Mouse (Mus musculus) midbrain, embryonic 10.5 days (tissue): ENCODE measurements around the gene Nrsn1. TPM values are rescaled to one million over a fixed set of nuclear protein-coding genes. Genes with fewer than 3 reads are reported as not detected.
"Not testable (repeated sequence)": the region's sequence is repeated elsewhere in the genome, so short reads cannot be mapped to it uniquely, and the experiment has no call there.

Experiments used
- DNase-seq: peaks from one replicate; pipeline ENCODE4 v3.0.0-alpha.2; 2017; ENCODE audit warnings: low spot score
- H3K27ac ChIP-seq: fragments of 300-500 bp; sonication (generic); replicated peaks from 2 replicates; pipeline ENCODE4 v1.5.1; 2016; ENCODE audit warnings: mild to moderate bottlenecking
- H3K27me3 ChIP-seq: fragments of 300-500 bp; sonication (generic); 2 replicates; pipeline ENCODE4 v1.6.1; 2016; ENCODE audit warnings: low read depth, mild to moderate bottlenecking; ENCODE audit not compliant: poor library complexity, severe bottlenecking
- H3K36me3 ChIP-seq: fragments of 300-500 bp; sonication (generic); 2 replicates; pipeline ENCODE4 v1.6.1; 2016; ENCODE audit warnings: mild to moderate bottlenecking, moderate library complexity
- H3K4me1 ChIP-seq: fragments of 300-500 bp; sonication (generic); 2 replicates; pipeline ENCODE4 v1.6.1; 2016
- H3K4me3 ChIP-seq: fragments of 300-500 bp; sonication (generic); 2 replicates; pipeline ENCODE4 v1.5.1; 2016; ENCODE audit warnings: mild to moderate bottlenecking, moderate library complexity
- H3K9me3 ChIP-seq: fragments of 300-500 bp; sonication (generic); replicated peaks from 2 replicates; pipeline ENCODE4 v1.6.1; 2016; ENCODE audit warnings: mild to moderate bottlenecking
- WGBS: fragments of 180-500 bp; shearing (Covaris S2); methylation state at CpG from one replicate; pipeline ENCODE4 v1.1.7; 2016; 5-methylcytosine and 5-hydroxymethylcytosine counted together
- polyA plus RNA-seq: library from polyadenylated mRNA; unstranded; fragments of >200 nt; fragmentation: Nextera tagmentation; extraction: Ambion mirVana; gene quantifications from 2 replicates; pipeline ENCODE4 v1.2.1, GENCODE M21; 2016

Gene Nrsn1
- 11.7 and 12.4 TPM in 2 replicates for polyA plus RNA-seq

DNA sequence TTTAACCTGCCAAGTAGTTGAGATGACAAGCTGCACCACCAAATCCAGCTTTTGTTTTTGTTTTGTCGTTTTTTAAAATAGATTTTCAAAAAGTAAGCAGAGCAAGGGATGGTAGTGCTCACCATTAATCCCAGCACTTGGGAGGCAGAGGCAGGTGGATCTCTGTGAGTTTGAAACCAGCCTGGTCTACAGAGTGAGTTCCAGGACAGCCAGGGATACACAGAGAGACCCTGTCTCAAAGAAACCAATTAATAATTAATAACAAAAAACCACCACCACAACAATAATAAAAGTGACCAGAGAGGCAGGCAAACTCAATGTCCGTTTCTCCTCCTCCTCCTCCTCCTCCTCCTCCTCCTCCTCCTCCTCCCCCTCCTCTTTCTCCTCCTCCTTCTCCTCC, at the start of gene Nrsn1:
Gene Nrsn1, minus strand, starts transcription at position 101 of the 400 bp plus-strand sequence.
- H3K27ac ChIP-seq: peak within 1 kb of the TSS; percentile 75
- 66% methylated on average over 2 of the region's 2 CpGs for WGBS
- not testable (repeated sequence) for H3K9me3 ChIP-seq, H3K27me3 ChIP-seq, DNase-seq, H3K36me3 ChIP-seq
- H3K4me3 ChIP-seq: peak within 1 kb of the TSS; percentile 56
- H3K4me1 ChIP-seq: peaks cover 14% of the 10 kb centered on the region

DNA sequence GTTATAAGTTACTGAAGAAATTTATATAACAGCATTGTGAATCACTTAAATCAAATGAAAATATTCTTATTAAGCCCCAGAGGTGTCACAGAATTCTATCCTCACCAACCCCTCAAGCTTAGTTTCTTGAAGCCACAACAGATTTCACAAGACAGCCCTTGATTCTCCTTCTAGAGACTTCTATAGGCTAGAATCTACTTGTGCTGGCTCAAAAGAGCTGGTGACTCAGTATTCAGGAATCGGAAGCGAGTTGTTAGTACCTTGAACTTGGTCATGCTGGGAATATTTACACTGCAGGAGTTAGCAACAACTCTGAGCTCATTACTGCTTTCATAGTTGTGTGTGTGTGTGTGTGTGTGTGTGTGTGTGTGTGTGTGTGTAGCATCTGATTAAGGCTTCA, 41.8 kb upstream of the Nrsn1 start:
- Histone ChIP-seq H3K4me3 (no peak overlapping the region), H3K4me1 (no peaks in the 10 kb centered on the region), H3K27me3 (no peaks in the 10 kb centered on the region), H3K27ac (no peak overlapping the region), H3K36me3 (no peaks in the 10 kb centered on the region), H3K9me3 (no peaks in the 10 kb centered on the region)
- DNase-seq: no peak
- 93% methylated on average over 2 of the region's 2 CpGs for WGBS

DNA sequence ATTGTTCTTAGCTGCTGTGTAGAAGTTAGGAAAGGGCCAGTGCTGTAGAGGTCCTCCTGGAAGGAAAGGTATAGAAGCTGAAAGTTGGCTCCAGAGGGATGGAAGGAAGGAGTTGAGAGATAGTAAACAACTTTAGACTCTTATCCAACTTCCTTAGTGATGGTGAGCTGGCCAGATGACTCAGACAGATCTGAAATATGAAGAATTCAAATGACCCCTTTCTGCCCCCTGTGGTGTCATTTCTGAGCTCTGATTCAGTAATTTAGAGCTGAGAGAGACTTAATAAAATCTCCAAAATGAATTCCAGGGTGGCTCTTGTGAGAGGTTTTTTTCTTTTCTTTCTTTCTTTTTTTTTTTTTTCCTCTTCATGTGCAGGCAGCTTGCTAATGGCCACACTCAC, 39.8 kb upstream of the Nrsn1 start:
- H3K4me1 ChIP-seq: no peaks in the 10 kb centered on the region
- no peak overlapping the region for H3K4me3 ChIP-seq
- no peaks in the 10 kb centered on the region for H3K9me3 ChIP-seq
- H3K36me3 ChIP-seq: no peaks in the 10 kb centered on the region
- no peak overlapping the region for H3K27ac ChIP-seq
- DNase-seq: no peak
- no peaks in the 10 kb centered on the region for H3K27me3 ChIP-seq

DNA sequence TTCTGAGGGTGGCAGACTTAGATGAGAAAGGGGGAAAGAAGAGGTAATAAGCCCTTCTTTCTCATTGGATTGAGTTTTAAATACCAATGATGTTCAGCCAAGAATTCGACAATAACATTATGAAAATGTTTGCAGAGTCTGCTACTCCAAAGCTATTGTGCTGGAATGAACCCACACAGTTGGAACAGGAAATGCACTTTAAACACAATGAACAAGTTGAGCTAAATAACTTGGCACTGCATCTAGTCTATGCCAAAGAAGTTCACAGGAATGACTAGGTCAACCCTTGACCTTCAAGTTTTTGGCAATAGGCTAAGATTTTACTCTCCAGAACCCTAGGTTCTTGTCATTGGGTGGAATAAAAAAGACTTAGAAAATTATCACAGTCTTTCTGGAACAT, 18.4 kb upstream of the Nrsn1 start:
- no peaks in the 10 kb centered on the region for H3K4me1 ChIP-seq
- no peaks in the 10 kb centered on the region for H3K27me3 ChIP-seq
- H3K9me3 ChIP-seq: no peaks in the 10 kb centered on the region
- no peaks in the 10 kb centered on the region for H3K36me3 ChIP-seq
- DNase-seq: no peak
- 81% methylated on average over 1 of the region's 1 CpGs for WGBS
- H3K4me3 ChIP-seq: no peak overlapping the region
- no peak overlapping the region for H3K27ac ChIP-seq

DNA sequence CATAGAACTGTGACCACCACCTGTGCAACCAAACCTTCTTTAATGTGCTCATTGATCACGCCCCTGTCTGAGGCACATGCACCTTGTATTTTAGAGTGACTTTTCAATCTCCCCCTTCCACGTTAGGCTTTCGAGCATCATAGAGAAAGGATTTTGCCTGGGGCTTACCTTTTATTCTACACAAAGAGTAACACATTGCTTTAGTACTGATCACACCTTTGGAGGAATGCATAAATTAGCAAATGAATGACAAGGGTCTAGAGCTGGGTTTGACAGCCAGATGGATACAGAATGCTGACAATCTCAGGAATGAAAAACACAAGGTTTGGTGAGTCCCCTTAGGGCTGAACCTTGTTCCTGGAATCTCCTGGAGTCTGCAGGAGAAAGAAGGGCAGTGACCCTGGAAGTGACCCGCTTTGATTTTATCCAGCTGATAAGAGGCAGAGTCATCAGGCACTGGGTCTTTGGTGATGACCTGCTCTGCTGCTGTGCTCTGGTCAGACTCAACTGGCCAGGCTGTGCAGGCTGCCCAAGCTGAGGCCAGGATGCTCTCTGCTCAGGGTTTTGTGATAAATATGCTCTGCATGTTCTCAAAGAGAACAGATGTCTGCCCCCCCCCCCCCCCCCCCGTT, 4.7 kb upstream of the Nrsn1 start:
- no peak overlapping the region for H3K27ac ChIP-seq
- no peak for DNase-seq
- H3K27me3 ChIP-seq: no peaks in the 10 kb centered on the region
- 57% methylated on average over 5 of the region's 5 CpGs for WGBS
- no peak overlapping the region for H3K4me3 ChIP-seq
- no peaks in the 10 kb centered on the region for H3K9me3 ChIP-seq
- H3K4me1 ChIP-seq: peaks cover 2% of the 10 kb centered on the region
- H3K36me3 ChIP-seq: no peaks in the 10 kb centered on the region

DNA sequence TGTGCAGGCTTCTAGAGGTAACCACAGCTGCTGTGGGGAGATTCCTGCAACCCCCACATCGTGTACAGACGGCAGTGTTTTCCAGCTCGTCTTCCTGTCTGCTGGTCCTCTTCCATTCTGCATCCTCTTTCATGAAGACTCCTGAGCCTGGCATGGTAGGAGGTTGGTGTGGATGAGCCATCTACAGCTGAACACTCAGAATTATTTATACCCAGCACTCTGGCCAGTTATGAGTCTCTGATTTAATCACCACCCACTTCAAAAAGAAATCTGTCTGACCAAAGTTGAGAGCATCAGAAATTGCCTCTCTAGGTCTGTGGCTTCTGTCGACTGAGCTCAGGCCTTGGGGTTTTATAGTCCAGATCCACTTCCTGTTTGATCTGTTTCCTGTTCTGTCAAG, 1.9 kb upstream of the Nrsn1 start:
- WGBS: 78% methylated on average over 4 of the region's 4 CpGs
- Histone ChIP-seq H3K27me3 (no peaks in the 10 kb centered on the region), H3K27ac (no peak overlapping the region), H3K9me3 (no peaks in the 10 kb centered on the region), H3K4me3 (no peak overlapping the region), H3K36me3 (no peaks in the 10 kb centered on the region), H3K4me1 (peaks cover 14% of the 10 kb centered on the region)
- DNase-seq: no peak

DNA sequence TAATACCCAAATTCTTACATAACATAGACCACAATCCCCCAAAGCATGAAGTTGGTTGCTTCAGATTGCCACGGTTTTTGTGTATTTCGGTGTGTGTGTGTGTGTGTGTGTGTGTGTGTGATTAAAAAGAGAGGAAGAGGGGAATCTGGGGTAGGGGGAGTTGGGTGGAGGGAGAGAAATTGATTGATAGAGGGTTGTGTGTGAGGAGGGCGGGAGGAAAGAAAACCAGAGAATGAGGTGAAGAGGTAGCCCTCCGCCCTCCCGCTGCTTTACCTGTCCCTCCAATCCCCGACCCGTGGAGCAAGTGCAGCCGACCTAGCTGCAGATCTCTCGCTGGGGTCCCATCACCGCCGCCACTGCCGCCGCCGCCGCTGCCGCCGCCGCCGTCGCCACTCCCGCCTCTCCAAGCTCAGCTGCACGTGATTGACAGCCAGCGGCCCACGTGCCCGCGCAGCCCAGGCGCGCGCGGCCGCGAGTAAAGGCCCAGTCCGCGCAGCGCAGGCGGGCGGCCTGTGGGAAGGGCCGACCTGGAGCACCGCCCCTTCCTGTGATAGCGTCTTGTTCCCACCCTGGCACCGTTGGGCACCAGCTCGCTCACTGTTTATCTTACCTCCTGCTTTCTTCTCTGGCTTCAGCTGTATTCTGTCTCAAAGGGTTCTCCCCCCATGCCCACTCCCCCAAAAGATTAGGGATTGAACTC, 583 bp downstream of the Nrsn1 start:
- Histone ChIP-seq H3K27me3 (no peaks in the 10 kb centered on the region), H3K9me3 (no peaks in the 10 kb centered on the region), H3K27ac (peak overlapping the region; percentile 75), H3K4me3 (peak overlapping the region; percentile 56), H3K36me3 (no peaks in the 10 kb centered on the region), H3K4me1 (peaks cover 14% of the 10 kb centered on the region)
- 3% methylated on average over 42 of the region's 42 CpGs for WGBS
- peak; percentile 85 for DNase-seq

DNA sequence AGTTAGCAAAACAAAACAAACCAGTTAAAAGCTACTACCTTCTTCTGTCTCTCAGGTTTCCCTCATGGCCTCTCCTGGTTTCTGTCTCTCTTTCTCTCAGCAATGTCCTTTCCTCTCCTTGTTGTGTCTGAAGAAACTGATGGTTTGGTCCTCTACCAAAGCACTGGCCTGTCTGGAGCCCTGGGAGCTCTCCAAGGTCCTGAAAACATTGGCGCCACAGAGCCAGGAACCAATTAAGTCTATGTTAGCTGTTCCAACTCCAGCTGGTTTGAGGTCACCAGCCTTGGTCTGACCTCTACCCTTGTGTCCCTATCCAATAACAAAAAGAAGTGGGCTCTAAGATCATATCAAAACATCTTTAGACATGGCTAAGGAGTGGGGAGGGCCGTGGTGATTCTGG, 1.3 kb downstream of the Nrsn1 start:
- H3K4me1 ChIP-seq: peaks cover 14% of the 10 kb centered on the region
- WGBS: 16% methylated on average over 2 of the region's 2 CpGs
- no peaks in the 10 kb centered on the region for H3K36me3 ChIP-seq
- no peaks in the 10 kb centered on the region for H3K9me3 ChIP-seq
- H3K27me3 ChIP-seq: no peaks in the 10 kb centered on the region
- DNase-seq: peak; percentile 78
- H3K4me3 ChIP-seq: peak overlapping the region; percentile 56
- no peak overlapping the region for H3K27ac ChIP-seq

DNA sequence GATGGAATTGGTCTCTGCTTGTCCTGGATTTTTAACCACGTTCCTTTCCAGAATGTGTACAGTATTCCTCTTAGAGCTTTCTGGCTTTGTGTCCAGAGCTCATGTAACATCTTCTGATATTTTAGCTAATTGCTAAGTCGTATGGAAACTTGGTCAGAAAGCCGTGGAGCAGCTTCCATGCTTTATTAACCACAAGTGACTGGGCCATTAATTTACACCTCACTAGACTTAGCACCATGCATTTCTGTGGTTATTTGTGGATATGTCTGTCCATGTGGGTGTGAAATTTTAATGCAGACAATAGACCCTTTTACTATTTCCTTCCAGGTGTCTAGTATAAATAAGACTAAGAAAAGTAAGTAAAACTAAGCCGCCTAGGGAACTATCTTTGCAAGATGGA, 7.6 kb downstream of the Nrsn1 start:
- H3K27me3 ChIP-seq: no peaks in the 10 kb centered on the region
- H3K36me3 ChIP-seq: no peaks in the 10 kb centered on the region
- H3K27ac ChIP-seq: no peak overlapping the region
- 84% methylated on average over 4 of the region's 4 CpGs for WGBS
- no peak overlapping the region for H3K4me3 ChIP-seq
- DNase-seq: no peak
- H3K9me3 ChIP-seq: no peaks in the 10 kb centered on the region
- H3K4me1 ChIP-seq: no peaks in the 10 kb centered on the region

DNA sequence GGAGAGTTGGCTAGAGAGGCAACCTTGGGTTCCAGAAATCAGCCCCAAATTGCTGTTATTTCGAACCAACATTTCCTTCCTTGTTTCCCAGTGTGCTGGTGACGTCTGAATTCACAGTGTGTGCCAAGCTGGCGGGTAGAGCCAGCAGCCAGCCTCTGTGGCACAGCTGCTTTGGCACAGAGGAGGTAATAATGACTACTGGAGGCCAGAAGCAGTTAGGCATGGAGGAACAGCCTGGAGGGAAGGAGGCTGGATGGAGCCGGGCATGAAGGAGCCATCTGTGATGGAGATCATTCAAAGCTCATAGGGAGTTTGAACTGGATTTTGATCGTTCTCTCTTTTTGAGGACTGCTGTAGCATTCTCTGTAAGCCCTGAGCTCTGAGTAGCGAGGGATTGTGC, 12.7 kb downstream of the Nrsn1 start:
- no peaks in the 10 kb centered on the region for H3K4me1 ChIP-seq
- H3K9me3 ChIP-seq: no peaks in the 10 kb centered on the region
- no peaks in the 10 kb centered on the region for H3K36me3 ChIP-seq
- DNase-seq: no peak
- no peak overlapping the region for H3K27ac ChIP-seq
- H3K4me3 ChIP-seq: no peak overlapping the region
- WGBS: 88% methylated on average over 6 of the region's 6 CpGs
- H3K27me3 ChIP-seq: no peaks in the 10 kb centered on the region

DNA sequence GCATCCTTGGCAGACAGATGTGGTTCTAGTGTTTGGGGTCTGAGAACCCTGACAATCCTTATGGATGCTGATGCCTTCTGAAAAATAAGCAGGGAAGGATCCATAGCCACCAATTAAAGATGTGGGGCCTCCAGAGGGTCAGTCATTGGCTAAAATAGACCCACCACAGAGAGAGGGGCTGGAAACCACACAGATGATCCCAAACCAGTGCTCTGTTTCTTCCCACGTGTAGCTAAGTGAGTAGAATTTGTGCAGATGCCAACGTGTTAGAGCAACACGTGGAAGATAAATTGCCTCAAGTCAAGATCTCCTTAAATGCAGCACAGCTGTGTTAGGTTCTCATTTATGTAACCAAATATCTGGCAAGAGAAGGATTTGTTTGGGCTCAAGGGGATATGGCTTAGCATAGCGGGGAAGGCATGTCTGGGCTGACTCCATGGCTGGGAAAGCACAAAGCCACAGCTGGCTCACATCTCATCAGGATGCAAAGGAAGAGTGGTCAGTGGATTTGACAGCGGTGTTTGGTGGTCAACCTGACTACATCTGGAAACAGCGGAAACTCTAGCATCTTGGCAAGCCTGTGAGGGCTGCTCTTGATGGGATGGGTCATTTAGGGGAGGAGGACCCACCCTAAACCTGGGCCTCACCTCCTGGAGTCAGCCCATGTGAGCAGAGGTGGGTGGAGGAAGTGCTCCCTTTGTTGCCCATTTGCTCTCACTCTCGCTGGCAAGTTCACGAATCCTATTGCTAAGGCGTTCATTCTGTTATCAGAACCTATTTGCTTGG, 15.6 kb downstream of the Nrsn1 start:
- Histone ChIP-seq H3K9me3 (no peaks in the 10 kb centered on the region), H3K4me3 (no peak overlapping the region), H3K36me3 (no peaks in the 10 kb centered on the region), H3K27ac (no peak overlapping the region), H3K27me3 (no peaks in the 10 kb centered on the region), H3K4me1 (no peaks in the 10 kb centered on the region)
- DNase-seq: no peak
- WGBS: 89% methylated on average over 9 of the region's 9 CpGs

DNA sequence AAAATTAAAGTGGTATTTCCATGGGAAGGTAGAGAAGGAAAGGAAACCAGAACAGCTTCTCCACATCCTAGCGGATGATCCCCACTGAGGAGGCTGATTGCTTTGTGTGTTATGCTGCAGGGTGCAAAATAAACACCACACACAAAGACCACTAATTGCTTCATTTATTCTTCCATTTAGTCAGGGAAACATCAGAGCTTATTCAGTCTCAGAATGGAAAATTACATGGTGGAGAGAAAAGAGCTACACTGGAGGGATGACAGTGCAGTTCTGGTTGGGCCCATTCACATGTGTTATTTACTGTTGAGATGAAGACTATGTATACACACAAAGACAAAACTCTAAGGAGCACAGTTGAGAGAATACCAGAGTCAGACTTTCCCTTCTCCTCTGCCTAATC, 18.4 kb downstream of the Nrsn1 start:
- Histone ChIP-seq H3K4me1 (peaks cover 5% of the 10 kb centered on the region; the same call in 1 of the 2 replicates), H3K36me3 (no peaks in the 10 kb centered on the region), H3K4me3 (no peak overlapping the region), H3K27ac (no peak overlapping the region), H3K9me3 (no peaks in the 10 kb centered on the region), H3K27me3 (no peaks in the 10 kb centered on the region)
- DNase-seq: no peak
- WGBS: 71% methylated on average over 1 of the region's 1 CpGs

DNA sequence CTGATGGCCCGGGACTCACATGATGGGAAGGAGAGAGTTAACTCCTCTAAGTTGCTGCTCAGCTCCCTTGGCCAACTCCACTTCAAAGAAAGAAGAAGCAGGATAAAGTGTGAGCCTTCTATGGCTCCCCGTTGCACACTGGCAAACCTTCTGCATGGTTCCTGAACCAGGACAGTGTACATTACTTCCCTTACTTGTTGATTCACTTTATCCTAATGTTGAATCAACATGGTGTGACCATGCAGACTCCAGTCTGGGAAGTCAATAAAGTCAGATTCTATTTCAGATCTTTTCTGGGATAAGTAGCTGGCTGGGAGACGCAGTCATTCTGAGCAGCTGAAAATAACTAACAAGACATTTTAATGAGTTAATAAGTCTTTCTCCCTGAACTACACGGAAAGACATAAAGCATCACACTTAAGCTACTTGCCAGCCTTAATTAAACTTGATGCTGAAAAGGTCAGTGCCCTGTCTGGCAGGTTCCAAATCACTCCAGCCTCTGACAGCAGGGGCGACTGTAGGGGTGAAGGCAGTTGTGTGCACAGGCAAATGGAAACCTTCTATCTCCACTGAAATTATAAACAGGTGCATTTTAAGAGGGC, 50.0 kb downstream of the Nrsn1 start:
- Histone ChIP-seq H3K9me3 (no peaks in the 10 kb centered on the region), H3K36me3 (no peaks in the 10 kb centered on the region), H3K4me1 (no peaks in the 10 kb centered on the region), H3K27me3 (no peaks in the 10 kb centered on the region), H3K27ac (no peak overlapping the region), H3K4me3 (no peak overlapping the region)
- WGBS: 76% methylated on average over 5 of the region's 5 CpGs
- DNase-seq: no peak
